Mouse (Mus musculus) common myeloid progenitor, adult 5-6 weeks (primary cell): ENCODE measurements around the gene Sik2. TPM values are rescaled to one million over a fixed set of nuclear protein-coding genes. Genes with fewer than 3 reads are reported as not detected.

Experiments used
- ATAC-seq: replicated peaks from 2 replicates; pipeline ENCODE4 v1.8.0; 2016; ENCODE audit warnings: low read depth, mild to moderate bottlenecking, moderate TSS enrichment, inconsistent platforms; ENCODE audit not compliant: poor library complexity, severe bottlenecking
- total RNA-seq: library from RNA; stranded (forward); fragments of 200-1000, 187-1606 nt; gene quantifications from 2 replicates; pipeline ENCODE4 v1.2.3, GENCODE M21; 2017

The Sik2 gene
- total RNA-seq, 1 experiment from 2014 or later: 22.1 TPM

- ATAC-seq: no peak
Measured at GRCm38 (mm10) chr9:50922363-50923153, 86.3 kb downstream of the Sik2 start.

GRCm38 (mm10) chr9:50920933-50921895 lies 87.7 kb downstream of the Sik2 start:
- no peak for ATAC-seq

DNA sequence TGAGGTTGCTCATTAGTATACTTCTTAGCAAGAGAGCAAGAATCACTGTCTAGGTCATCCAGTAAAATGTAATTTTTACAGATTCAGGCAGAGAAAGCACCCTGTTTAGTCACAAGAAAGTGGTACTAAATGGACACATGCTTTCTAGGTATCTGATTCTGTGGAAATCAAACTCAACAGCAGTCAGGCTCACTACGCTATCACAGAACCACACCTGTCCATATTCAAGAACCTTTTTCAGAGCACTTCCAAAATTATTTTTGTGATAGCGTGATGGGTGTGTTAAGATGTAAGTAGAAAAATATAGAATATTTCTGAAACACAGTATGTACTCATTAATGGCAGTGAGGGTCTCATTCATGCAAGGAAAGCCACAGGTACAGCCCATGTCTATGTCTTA lies 89.3 kb downstream of the Sik2 start:
- no peak for ATAC-seq

DNA sequence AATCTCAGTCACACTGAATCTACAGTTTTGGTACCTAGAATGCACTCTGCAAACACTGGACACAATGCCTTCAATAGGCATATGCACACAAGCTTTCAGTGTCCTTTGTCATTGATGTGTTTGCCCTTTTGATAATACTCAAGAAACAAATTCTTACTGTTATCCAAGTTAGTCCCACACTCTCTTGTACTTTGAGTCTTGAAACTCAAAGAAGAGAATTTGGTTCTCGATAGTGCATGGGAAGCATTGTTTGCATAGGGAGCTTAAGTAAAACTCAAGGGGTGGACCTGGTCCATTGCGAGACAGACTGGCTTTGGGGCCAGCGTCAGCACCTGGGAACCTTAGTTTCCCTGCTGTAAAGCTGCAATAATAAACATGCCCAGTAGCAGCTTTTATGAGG lies 90.7 kb downstream of the Sik2 start:
- ATAC-seq: no peak

DNA sequence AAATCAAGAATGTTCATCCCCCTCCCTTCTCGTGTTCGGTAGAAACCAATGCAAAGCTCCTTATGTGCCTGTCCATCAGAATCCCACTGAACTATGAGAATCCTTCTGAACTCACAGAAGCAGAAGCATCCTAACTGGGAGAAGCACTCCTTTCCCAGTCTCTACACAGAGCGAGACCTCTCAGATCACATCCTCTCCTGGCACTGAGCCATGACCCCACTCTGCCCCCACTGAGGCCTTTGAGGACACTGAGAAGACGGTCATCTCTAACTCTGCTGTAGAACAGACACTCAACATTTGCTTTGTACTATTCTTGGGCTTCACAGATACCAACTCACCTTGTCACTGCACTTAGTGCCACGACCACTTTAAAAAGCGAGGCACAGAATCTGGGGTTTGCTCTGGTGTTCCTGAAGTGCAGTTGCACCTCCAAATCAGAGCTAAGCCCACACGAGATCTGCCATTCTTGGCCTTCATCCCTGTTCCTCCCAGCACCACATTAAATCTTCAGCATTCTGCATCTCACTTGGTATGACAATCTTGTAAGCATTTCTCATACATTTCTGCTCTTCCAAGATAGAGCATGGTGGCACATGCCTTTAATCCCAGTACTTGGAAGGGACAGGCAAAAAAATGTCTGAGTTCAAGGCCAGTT lies 96.9 kb downstream of the Sik2 start:
- ATAC-seq: no peak

GRCm38 (mm10) chr9:50905321-50905720 lies 103.6 kb downstream of the Sik2 start:
- peak; percentile 55 for ATAC-seq

DNA sequence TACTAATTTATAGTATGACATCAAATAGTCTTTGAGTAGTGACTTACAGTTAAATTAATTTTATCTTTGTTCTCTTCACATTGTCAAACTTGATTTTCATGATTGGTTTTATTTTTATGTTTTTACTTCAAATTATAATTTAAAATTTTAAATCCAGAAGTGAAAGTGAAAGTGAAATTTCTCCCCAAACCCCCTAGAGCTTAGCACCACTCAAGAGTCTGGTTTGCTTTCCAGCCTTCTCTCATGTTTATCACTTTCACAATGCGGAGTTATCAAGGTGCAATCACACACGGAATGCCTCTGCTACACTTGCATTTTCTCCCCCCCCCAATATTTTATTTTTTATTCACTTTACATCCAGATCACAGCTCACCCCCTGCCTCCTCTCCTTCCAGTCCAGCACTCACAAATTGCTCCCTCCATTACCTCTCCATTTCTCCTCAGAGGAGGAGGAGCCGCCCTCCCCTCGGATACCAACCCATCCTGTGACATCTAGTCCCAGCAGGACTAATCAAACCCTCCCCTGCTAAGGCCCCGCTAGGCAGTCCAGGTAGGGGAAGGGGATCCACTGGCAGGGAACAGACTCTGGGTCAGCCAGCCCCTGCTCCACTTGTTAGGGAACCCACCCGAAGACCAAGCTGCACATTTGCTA lies 104.6 kb downstream of the Sik2 start:
- ATAC-seq: no peak

DNA sequence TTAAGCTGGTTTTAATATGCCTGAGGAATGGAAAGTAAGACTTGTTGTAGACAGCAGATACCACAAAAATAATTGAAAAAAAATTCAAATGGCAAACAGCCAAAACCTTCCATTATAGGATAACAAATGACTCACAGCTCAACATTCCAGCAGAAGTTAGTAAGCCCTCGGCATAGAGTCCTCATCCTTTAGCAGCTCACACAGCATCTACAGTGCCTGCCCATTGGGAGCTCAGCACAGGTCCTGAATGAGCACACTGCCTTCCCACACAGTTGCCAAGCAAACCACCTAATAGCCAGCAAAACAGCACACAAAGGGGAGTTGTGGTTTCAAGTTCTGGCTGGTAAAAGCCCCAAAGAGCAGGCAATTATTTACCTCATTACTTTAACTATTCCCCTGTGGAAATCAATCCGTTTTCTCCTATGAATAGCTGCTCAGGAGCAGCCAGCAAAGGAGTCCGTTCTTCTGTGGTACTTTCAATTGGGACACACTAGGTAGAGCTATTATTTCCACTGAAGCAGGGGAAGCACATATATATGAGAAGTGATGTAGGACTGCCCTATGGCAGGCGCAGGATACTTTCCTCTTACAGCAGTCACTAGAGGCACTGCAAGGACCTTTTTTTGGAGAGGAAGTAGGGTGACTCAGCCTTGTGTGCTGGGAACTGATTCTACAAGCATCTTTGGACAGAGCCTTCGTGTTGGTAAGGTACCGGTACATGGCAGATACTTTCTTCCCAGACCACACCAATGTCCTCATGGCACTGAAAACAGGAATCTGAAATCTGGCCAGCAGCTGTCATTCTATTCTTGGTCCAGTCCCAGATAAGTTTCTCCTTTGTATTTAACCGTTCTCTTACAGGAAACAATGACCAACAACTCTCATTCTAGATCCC lies 108.6 kb downstream of the Sik2 start:
- no peak for ATAC-seq

GRCm38 (mm10) chr9:50893665-50894064 lies 115.2 kb downstream of the Sik2 start:
- ATAC-seq: no peak

DNA sequence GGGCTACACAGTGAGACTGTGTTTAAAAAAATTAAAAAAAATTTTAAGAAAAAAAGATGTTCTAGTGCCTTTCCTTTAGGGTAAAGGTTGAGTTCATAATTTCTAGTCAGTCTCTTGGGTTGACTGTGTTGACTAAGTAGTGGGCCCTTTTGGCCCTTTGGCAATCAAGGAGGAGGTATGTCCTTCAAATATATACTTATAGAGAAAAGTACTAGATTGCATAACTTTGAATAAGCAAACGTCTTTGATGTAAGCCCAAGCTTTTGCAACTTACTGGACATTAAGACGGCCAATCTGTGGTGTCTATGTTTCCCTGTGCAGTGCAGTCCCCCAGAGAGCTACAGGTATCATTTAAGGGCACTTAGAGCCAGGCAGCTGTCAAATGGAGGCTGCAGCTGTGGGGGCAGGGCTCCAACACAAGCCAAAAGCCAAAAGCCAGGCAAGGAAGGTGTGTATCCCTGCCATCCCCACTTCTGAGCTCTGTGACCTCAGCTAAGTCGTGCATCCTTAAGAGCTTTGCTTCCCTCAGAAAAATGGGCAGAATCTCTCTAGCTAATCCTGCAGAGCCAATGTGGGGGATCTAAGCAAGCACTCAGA lies 118.3 kb downstream of the Sik2 start:
- ATAC-seq: no peak

DNA sequence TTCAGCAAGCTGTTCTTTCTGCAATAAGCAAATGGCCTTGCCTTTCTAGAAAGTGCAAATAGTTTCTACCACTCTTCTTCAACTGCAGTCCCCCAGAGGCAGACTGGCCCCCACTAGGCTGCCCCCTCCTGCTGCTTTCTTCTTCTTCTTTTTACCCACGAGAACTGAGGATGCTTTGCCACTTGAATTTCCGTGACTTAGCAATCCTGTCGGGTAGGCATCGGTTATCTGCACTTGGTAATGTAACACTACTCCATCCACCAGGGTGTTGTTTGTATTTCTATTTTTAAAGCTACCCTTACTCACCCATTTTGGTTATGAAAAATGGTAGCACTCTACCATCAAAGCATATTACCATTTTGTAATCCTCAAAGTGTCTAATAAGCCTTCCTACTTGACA lies 118.9 kb downstream of the Sik2 start:
- ATAC-seq: no peak

GRCm38 (mm10) chr9:50889211-50889610 lies 119.7 kb downstream of the Sik2 start:
- ATAC-seq: no peak

DNA sequence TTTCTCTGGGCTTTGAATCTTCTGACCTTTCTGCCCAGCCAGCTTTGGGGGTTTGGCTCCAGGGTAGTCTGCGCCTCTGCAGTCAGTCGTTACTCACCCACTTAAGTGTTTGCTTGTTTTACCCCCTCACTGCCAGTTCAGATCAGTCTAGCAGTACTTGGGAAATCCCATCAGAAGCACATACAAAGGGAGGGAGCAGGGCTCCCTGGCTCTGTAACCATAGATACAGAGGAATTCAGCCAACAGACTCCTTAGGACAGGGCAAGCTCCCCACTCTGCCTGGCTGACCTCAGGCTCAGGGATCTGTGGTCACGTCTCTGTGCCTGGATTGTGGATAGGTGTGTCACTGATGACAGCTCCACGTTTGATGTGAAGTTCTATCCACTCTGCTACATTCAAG lies 121.5 kb downstream of the Sik2 start:
- no peak for ATAC-seq

DNA sequence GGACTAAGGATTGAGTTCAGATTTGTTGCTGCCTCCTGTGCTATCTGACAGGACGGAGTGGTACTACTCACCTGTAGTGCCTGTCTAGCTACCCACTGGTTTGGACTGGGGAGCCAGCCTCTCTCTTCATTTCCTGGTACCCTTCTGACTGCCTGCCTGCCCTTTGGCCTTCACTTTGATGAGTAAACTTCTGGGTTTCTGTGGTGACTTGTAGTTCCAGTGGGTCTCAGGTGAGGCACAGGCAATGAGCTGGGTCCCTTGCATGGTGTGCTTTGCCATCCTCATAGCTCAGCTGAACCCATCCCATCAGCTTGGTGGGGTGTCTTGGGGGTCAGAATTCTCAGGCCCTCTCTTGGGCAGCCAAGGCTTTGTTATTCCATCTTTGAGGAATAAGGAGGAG lies 122.0 kb downstream of the Sik2 start:
- no peak for ATAC-seq

GRCm38 (mm10) chr9:50885600-50885987 lies 123.3 kb downstream of the Sik2 start:
- ATAC-seq: no peak

GRCm38 (mm10) chr9:50884741-50885599 lies 123.9 kb downstream of the Sik2 start:
- no peak for ATAC-seq

DNA sequence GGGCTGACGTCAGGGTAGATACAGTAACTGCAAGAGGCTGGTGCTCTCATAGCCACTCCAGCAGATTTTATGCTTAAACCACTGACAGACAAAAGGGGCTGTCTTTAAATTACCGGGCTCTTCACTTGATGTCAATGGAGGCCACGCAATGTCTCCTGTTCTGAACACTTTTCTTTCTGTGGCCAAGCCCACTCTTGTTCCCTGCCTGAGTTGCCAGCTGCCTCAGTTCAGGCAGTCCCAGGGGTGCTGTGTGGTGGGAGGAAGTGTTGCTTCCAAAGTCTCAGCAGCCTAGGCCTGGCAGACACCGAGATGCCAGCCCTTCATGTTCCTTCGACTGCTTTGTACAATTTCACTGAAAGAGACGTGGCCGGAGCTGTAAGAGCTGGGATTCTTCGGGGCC lies 124.8 kb downstream of the Sik2 start:
- ATAC-seq: no peak

DNA sequence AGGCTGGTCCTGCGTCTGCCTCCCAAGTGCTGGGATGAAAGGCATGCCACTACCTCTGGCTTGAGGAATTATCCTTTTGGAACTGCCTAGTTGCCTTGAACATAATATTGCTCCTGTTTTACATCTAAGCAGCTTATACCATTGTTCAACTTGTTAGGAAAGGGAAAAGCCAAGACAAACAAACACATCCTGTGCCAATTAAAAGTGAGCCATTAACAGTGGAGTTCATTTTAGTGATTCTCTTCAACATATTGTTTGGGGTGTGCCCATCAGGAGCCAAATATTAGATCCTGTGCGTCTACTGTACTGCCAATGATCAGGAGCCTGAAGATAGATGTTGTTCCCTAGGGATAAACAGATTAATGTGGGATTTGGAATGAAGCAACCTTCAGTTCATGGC lies 126.7 kb downstream of the Sik2 start:
- ATAC-seq: no peak
